Mouse (Mus musculus): ENCODE data around the gene Ovol2. TPM values are rescaled to one million over a fixed set of nuclear protein-coding genes. Genes with fewer than 3 reads are reported as not detected.

Ovol2 gene
- total RNA-seq (2012; rRNA removed) (not detected in 2 replicates), total RNA-seq (2014; rRNA removed) (not detected in 2 replicates), polyA plus RNA-seq (2012; ENCODE audit: insufficient read length, low read depth) (not detected in 2 replicates)

DNA sequence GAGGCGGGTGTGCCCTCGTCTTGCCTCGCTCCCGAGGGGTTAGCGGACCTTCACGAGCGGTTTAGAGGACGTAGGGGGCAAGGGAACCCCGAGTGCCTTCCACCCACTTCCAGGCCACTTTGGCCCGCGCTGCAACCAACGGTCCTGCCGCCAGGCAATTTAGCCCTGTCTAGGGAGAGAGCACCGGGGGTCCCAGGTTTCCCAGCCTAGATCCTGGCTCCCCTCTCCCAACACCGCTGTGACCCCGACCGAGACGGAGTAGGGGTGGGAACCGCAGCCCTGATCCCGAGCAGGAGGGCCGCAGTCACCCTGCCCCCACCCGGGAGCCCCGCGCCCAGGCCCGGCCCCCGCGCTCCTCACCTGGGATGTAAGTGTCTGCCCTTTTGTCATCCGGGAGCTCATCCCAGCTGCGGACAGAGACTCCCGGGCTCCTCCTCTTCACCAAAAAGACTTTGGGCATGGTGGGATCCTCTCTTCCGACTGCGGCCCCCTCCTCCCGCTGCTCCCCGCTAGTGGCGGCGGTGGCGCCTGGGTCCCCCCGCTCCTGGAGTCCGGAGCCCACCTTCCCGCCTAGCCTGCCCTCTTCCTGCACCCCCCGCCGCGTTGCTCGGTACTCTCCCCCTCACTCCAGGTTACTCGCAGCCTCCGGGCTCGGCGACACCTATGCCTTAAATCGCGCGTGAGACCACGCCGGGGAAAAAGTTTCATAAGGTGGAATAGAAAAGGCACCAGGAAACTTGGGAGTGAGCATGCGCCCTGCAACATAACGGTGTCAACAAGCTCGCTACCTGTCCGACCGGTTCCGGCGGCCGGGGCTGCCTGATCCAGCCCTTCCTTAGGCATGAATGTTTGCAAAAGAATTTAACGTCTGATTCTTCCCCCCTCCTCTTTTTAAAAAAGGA is at the start of gene Ovol2:
TSS of gene Ovol2 (minus strand) at position 746 of the 902 bp plus-strand sequence.
- Histone ChIP-seq H3K27me3 (replicated peaks) (no peaks in the 10 kb centered on the region), H3K4me1 (ENCODE audit: control insufficient read depth in 1 of 2, insufficient read depth in 2 of 2) (peaks cover 1 to 3% of the 10 kb centered on the region in 2 experiments; a peak in 3 of 4 replicates), H3K27ac (ENCODE audit: insufficient read depth, low read depth) (no peak within 1 kb of the TSS), H3K4me3 (replicated peaks in 1 of 3; ENCODE audit: low read depth in 2 of 3, low read length in 2 of 3, poor library complexity in 1 of 3) (peak within 1 kb of the TSS in 1 of 3 experiments; percentile 46), H3K9ac (ENCODE audit: insufficient read depth, low read depth) (no peak within 1 kb of the TSS), H3K9me3 (replicated peaks; ENCODE audit: low read length) (peaks cover 17% of the 10 kb centered on the region), H3K4me2 (ENCODE audit: insufficient read depth, low read depth, poor library complexity, severe bottlenecking) (peak within 1 kb of the TSS; percentile 52), H3K36me3 (replicated peaks in 1 of 2; ENCODE audit: control insufficient read depth in 1 of 2, insufficient read depth in 1 of 2, low read length in 1 of 2) (no peaks in the 10 kb centered on the region), H3K79me2 (replicated peaks; ENCODE audit: control insufficient read depth, extremely low read depth, insufficient read depth, poor library complexity, severe bottlenecking) (no peaks in the 10 kb centered on the region)
- DNase-seq (ENCODE audit: extremely low read depth), result no peak
- in situ Hi-C loops (cut with MboI; ENCODE audit: low pct_ligation_motif_present, low pct_unique_long_range_greater_than_20kb, low sequenced_read_pairs), result no loop called here
- dilution Hi-C loops (cut with MboI; ENCODE audit: extremely low pct_ligation_motif_present, extremely low pct_unique_long_range_greater_than_20kb, low sequenced_read_pairs), result no loop called here
- TF ChIP-seq ETS1 (conservative IDR thresholded peaks at IDR 0.05; ENCODE audit: low read depth, low read length), result no peak
- TF ChIP-seq POLR2AphosphoS2 (IDR thresholded peaks at IDR 0.05; ENCODE audit: low read depth, low read length), result no peak
- no peak for TF ChIP-seq ZMIZ1 (IDR thresholded peaks at IDR 0.05; ENCODE audit: low read depth, low read length)
- TF ChIP-seq RAD21 (IDR thresholded peaks at IDR 0.05; ENCODE audit: low read depth, low read length), result no peak
- TF ChIP-seq RCOR1 (conservative IDR thresholded peaks at IDR 0.05; ENCODE audit: low read depth, low read length), result no peak
- TF ChIP-seq NELFE (IDR thresholded peaks at IDR 0.05; ENCODE audit: low read depth, low read length), result no peak
- TF ChIP-seq ELF1 (IDR thresholded peaks at IDR 0.05; ENCODE audit: low read depth, low read length), result no peak
- TF ChIP-seq MXI1 (IDR thresholded peaks at IDR 0.05; ENCODE audit: low read depth, low read length), result no peak
- TF ChIP-seq E2F4 (IDR thresholded peaks at IDR 0.05; ENCODE audit: insufficient replicate concordance, low read depth, low read length), result no peak
- no peak for TF ChIP-seq MEF2A (IDR thresholded peaks at IDR 0.05; ENCODE audit: borderline replicate concordance, low read depth, low read length)
- TF ChIP-seq IRF4 (IDR thresholded peaks at IDR 0.05; ENCODE audit: low read depth, low read length), result no peak
- no peak for TF ChIP-seq BHLHE40 (IDR thresholded peaks at IDR 0.05; ENCODE audit: low read depth, low read length)
- no peak for TF ChIP-seq UBTF (IDR thresholded peaks at IDR 0.05; ENCODE audit: low read depth, low read length)
- no peak for TF ChIP-seq ZNF384 (IDR thresholded peaks at IDR 0.05; ENCODE audit: low read depth, low read length)

DNA sequence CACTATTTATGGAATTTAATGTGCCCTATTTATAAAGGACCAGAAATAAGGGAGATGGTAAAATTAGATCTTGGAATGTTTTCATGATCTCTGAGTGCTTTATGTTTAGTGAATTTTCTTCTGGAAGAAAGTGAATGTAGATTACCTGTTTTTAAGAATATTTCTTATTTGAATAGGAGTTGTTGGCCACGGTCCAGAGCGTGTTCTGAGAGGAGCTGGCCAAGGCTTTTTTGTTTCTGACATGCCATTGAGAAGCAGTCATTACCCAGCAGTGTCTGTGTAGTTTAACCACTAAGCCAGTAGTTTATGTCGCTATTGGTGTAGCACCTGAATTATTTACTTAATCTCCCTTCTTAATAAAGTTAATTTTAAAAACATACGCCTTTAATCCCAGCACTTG is 49.8 kb upstream of the Ovol2 start:
- no peak for DNase-seq (ENCODE audit: extremely low read depth)
- Histone ChIP-seq H3K27ac (ENCODE audit: insufficient read depth, low read depth) (no peak overlapping the region), H3K36me3 (replicated peaks in 1 of 2; ENCODE audit: control insufficient read depth in 1 of 2, insufficient read depth in 1 of 2, low read length in 1 of 2) (peaks cover 60 to 90% of the 10 kb centered on the region in 2 experiments), H3K79me2 (replicated peaks; ENCODE audit: control insufficient read depth, extremely low read depth, insufficient read depth, poor library complexity, severe bottlenecking) (no peaks in the 10 kb centered on the region), H3K27me3 (replicated peaks) (no peaks in the 10 kb centered on the region), H3K4me3 (replicated peaks in 1 of 3; ENCODE audit: low read depth in 2 of 3, low read length in 2 of 3, poor library complexity in 1 of 3) (no peak overlapping the region), H3K4me2 (ENCODE audit: insufficient read depth, low read depth, poor library complexity, severe bottlenecking) (no peak overlapping the region), H3K9ac (ENCODE audit: insufficient read depth, low read depth) (no peak overlapping the region), H3K4me1 (ENCODE audit: control insufficient read depth in 1 of 2, insufficient read depth in 2 of 2) (no peaks in the 10 kb centered on the region), H3K9me3 (replicated peaks; ENCODE audit: low read length) (no peaks in the 10 kb centered on the region)
- TF ChIP-seq ETS1 (conservative IDR thresholded peaks at IDR 0.05; ENCODE audit: low read depth, low read length) (no peak), ZC3H11A (IDR thresholded peaks at IDR 0.05; ENCODE audit: low read depth, low read length) (no peak), UBTF (IDR thresholded peaks at IDR 0.05; ENCODE audit: low read depth, low read length) (no peak), POLR2AphosphoS2 (IDR thresholded peaks at IDR 0.05; ENCODE audit: low read depth, low read length) (no peak), MXI1 (IDR thresholded peaks at IDR 0.05; ENCODE audit: low read depth, low read length) (no peak), MEF2A (IDR thresholded peaks at IDR 0.05; ENCODE audit: borderline replicate concordance, low read depth, low read length) (no peak), RAD21 (IDR thresholded peaks at IDR 0.05; ENCODE audit: low read depth, low read length) (no peak), KAT2A (IDR thresholded peaks at IDR 0.05; ENCODE audit: insufficient replicate concordance, low read length) (no peak), JUND (conservative IDR thresholded peaks at IDR 0.05; ENCODE audit: low read depth, low read length) (no peak), MAZ (IDR thresholded peaks at IDR 0.05; ENCODE audit: low read depth, low read length) (no peak), TBP (conservative IDR thresholded peaks at IDR 0.05; ENCODE audit: low read depth, low read length) (no peak), TCF12 (IDR thresholded peaks at IDR 0.05; ENCODE audit: low read depth, low read length) (no peak), POLR2A (IDR thresholded peaks at IDR 0.05; ENCODE audit: low read depth, low read length) (no peak), HCFC1 (IDR thresholded peaks at IDR 0.05; ENCODE audit: low read depth, low read length) (no peak), MYC (IDR thresholded peaks at IDR 0.05; ENCODE audit: low read depth, low read length) (no peak), JUN (IDR thresholded peaks at IDR 0.05; ENCODE audit: insufficient read depth, low read depth, low read length) (no peak), MAFK (IDR thresholded peaks at IDR 0.05; ENCODE audit: insufficient replicate concordance, low read length) (no peak)
- in situ Hi-C loops (cut with MboI; ENCODE audit: low pct_ligation_motif_present, low pct_unique_long_range_greater_than_20kb, low sequenced_read_pairs) (no loop called here), dilution Hi-C loops (cut with MboI; ENCODE audit: extremely low pct_ligation_motif_present, extremely low pct_unique_long_range_greater_than_20kb, low sequenced_read_pairs) (no loop called here)

All from CH12.LX (cell line).